Mouse (Mus musculus) left cerebral cortex, adult 18-20 months (tissue): ENCODE measurements around the gene Dnaic2. TPM values are rescaled to one million over a fixed set of nuclear protein-coding genes. Genes with fewer than 3 reads are reported as not detected.

Source experiments
- DNase-seq, 2 experiments: peaks; one replicate each; pipeline ENCODE4 v3.0.0; 2021 to 2022; ENCODE audit warnings: low spot score in 2 of 2, mixed read lengths in 1 of 2
- long read RNA-seq, 2 experiments: library from polyadenylated mRNA; stranded (forward); transcript quantifications; one replicate each; pipeline ENCODE4 v2.0.0; 2021
- total RNA-seq, 2 experiments: library from RNA; stranded (reverse); gene quantifications; 2 replicates each; pipeline ENCODE4 v1.2.3; 2021

The Dnaic2 gene
- 1 to 10 TPM; 1.2 to 1.4 TPM for total RNA-seq
- long read RNA-seq, experiment 1, partial matches to known transcripts: 0 of 1 reads
- long read RNA-seq, experiment 1, other reads (novel, unspliced or antisense): 1 of 1 reads
- long read RNA-seq, experiment 2: 0 reads

- DNase-seq: peak; percentile 63 to 78
These were observed at the start of gene Dnaic2 for GRCm38 (mm10) chr11:114726965-114727825. Gene Dnaic2, plus strand, starts transcription at chr11:114727408.

GRCm38 (mm10) chr11:114679582-114679981 is 47.6 kb upstream of the Dnaic2 start:
- no peak for DNase-seq

- no peak for DNase-seq
These were observed 46.9 kb upstream of the Dnaic2 start for GRCm38 (mm10) chr11:114680291-114680690.

GRCm38 (mm10) chr11:114681054-114681453 is 46.2 kb upstream of the Dnaic2 start:
- DNase-seq: no peak

- no peak for DNase-seq
These were observed 44.8 kb upstream of the Dnaic2 start for GRCm38 (mm10) chr11:114682321-114682900.

- no peak for DNase-seq
These were observed 44.0 kb upstream of the Dnaic2 start for GRCm38 (mm10) chr11:114683029-114683721.

GRCm38 (mm10) chr11:114683722-114684621 is 43.2 kb upstream of the Dnaic2 start:
- DNase-seq: no peak

GRCm38 (mm10) chr11:114684627-114685373 is 42.4 kb upstream of the Dnaic2 start:
- no peak for DNase-seq

GRCm38 (mm10) chr11:114685526-114686040 is 41.6 kb upstream of the Dnaic2 start:
- no peak for DNase-seq

- no peak for DNase-seq
These were observed 40.8 kb upstream of the Dnaic2 start for GRCm38 (mm10) chr11:114686221-114686959.

- no peak for DNase-seq
These were observed 39.5 kb upstream of the Dnaic2 start for GRCm38 (mm10) chr11:114687574-114688188.

GRCm38 (mm10) chr11:114688729-114689128 is 38.5 kb upstream of the Dnaic2 start:
- no peak for DNase-seq

- no peak for DNase-seq
These were observed 37.0 kb upstream of the Dnaic2 start for GRCm38 (mm10) chr11:114690192-114690591.

GRCm38 (mm10) chr11:114691454-114692182 is 35.6 kb upstream of the Dnaic2 start:
- DNase-seq: no peak

GRCm38 (mm10) chr11:114692601-114693000 is 34.6 kb upstream of the Dnaic2 start:
- no peak for DNase-seq

GRCm38 (mm10) chr11:114693456-114693855 is 33.8 kb upstream of the Dnaic2 start:
- DNase-seq: no peak

- DNase-seq: no peak
These were observed 32.8 kb upstream of the Dnaic2 start for GRCm38 (mm10) chr11:114694451-114694850.

- DNase-seq: no peak
These were observed 28.7 kb upstream of the Dnaic2 start for GRCm38 (mm10) chr11:114698496-114698895.
